Mouse (Mus musculus) CH12.LX (cell line): Measurements from ENCODE around the gene Ripply1.

ENCODE experiments used
- BHLHE40 ChIP-seq: IDR thresholded peaks from 2 replicates; pipeline ENCODE4 v1.6.1; 2011; ENCODE audit warnings: mild to moderate bottlenecking, low read depth, low read length, improper control_type of control experiment
- CTCF ChIP-seq, 2 experiments: IDR thresholded peaks in 1 of 2; conservative IDR thresholded peaks in 1 of 2; 2 replicates each; pipeline ENCODE4 v1.5.1; 2011 to 2012; ENCODE audit warnings: low read depth in 2 of 2, low read length in 2 of 2, improper control_type of control experiment in 1 of 2, inconsistent platforms in 1 of 2, mild to moderate bottlenecking in 1 of 2, moderate library complexity in 1 of 2
- E2F4 ChIP-seq: IDR thresholded peaks from 2 replicates; pipeline ENCODE4 v1.6.1; 2011; ENCODE audit warnings: low read depth, low read length, improper control_type of control experiment; ENCODE audit not compliant: insufficient replicate concordance
- ETS1 ChIP-seq: conservative IDR thresholded peaks from 2 replicates; pipeline ENCODE4 v1.6.1; 2012; ENCODE audit warnings: low read depth, mild to moderate bottlenecking, inconsistent platforms, low read length, improper control_type of control experiment, moderate library complexity
- GABPA ChIP-seq: IDR thresholded peaks from 2 replicates; pipeline ENCODE4 v1.6.1; 2012; ENCODE audit warnings: low read depth, low read length, improper control_type of control experiment, inconsistent platforms; ENCODE audit not compliant: insufficient replicate concordance
- MAZ ChIP-seq: IDR thresholded peaks from 2 replicates; pipeline ENCODE4 v1.6.1; 2012; ENCODE audit warnings: low read depth, mild to moderate bottlenecking, inconsistent platforms, low read length, improper control_type of control experiment, moderate library complexity
- MYC ChIP-seq: IDR thresholded peaks from 2 replicates; pipeline ENCODE4 v1.6.1; 2011; ENCODE audit warnings: low read depth, mild to moderate bottlenecking, improper control_type of control experiment, low read length
- POLR2A ChIP-seq: IDR thresholded peaks from 2 replicates; pipeline ENCODE4 v1.6.1; 2011; ENCODE audit warnings: low read depth, mild to moderate bottlenecking, improper control_type of control experiment, low read length
- POLR2AphosphoS2 ChIP-seq: IDR thresholded peaks from 2 replicates; pipeline ENCODE4 v1.6.1; 2011; ENCODE audit warnings: low read depth, low read length, improper control_type of control experiment
- RCOR1 ChIP-seq: conservative IDR thresholded peaks from 2 replicates; pipeline ENCODE4 v1.6.1; 2012; ENCODE audit warnings: low read depth, mild to moderate bottlenecking, inconsistent platforms, low read length, improper control_type of control experiment
- TCF12 ChIP-seq: IDR thresholded peaks from 2 replicates; pipeline ENCODE4 v1.6.1; 2014; ENCODE audit warnings: low read depth, mild to moderate bottlenecking, inconsistent platforms, low read length, improper control_type of control experiment
- ZKSCAN1 ChIP-seq: IDR thresholded peaks from 2 replicates; pipeline ENCODE4 v1.6.1; 2012; ENCODE audit warnings: low read depth, inconsistent platforms, low read length, improper control_type of control experiment, borderline replicate concordance
- ZMIZ1 ChIP-seq: IDR thresholded peaks from 2 replicates; pipeline ENCODE4 v1.6.1; 2012; ENCODE audit warnings: low read depth, mild to moderate bottlenecking, inconsistent platforms, low read length, improper control_type of control experiment
- ZNF384 ChIP-seq: IDR thresholded peaks from 2 replicates; pipeline ENCODE4 v1.6.1; 2012; ENCODE audit warnings: low read depth, low read length, improper control_type of control experiment, inconsistent platforms

GRCm38 (mm10) chrX:139777357-139777756, 4.8 kb downstream of the Ripply1 start:
- TF ChIP-seq E2F4 (no peak), MYC (no peak), MAZ (no peak), RCOR1 (no peak), TCF12 (no peak), ZKSCAN1 (no peak), POLR2AphosphoS2 (no peak), POLR2A (no peak), CTCF (conservative IDR thresholded peaks at IDR 0.05 in 1 of 2, IDR thresholded peaks at IDR 0.05 in 1 of 2; ENCODE audit: low read depth in 2 of 2, low read length in 2 of 2) (no peak), ETS1 (no peak), GABPA (no peak), BHLHE40 (no peak), ZNF384 (no peak), ZMIZ1 (no peak)
